In genomic region chr5:115142166-115142697, GRCm38 (mm10) we compare ENCODE assay signal across 18 mouse cellular contexts. TPM values are rescaled to one million over a fixed set of nuclear protein-coding genes. Genes with fewer than 3 reads are reported as not detected.
"Had no signal": no experiment of that assay in that cellular context is flagged by ENCODE, and none has a peak within 500 bp of the region (broad histone marks: within the 10 kb centered on the region; RNA-seq: fewer than 3 reads in every experiment).

No protein-coding gene starts in this region.

- H3K9ac ChIP-seq: lung, embryonic 14.5 days; midbrain, embryonic 12.5 days; neural tube, embryonic 12.5 days had no signal

- DNase-seq: lung, adult 18-20 months; lung, embryonic 14.5 days; lung, postnatal 10 days; lung, postnatal 4 days; midbrain, embryonic 14.5 days; right cerebral cortex, postnatal 25 days; right cerebral cortex, postnatal 4 days; spleen, adult 18-20 months; thymus, adult 18-20 months; thymus, postnatal 25 days; thymus, postnatal 4 days had no signal

- H3K27me3 ChIP-seq: neural tube, embryonic 12.5 days had no signal

- H3K4me3 ChIP-seq: midbrain, embryonic 10.5 days; midbrain, embryonic 12.5 days; neural tube, embryonic 12.5 days had no signal

- H3K9me3 ChIP-seq: midbrain, embryonic 10.5 days; midbrain, embryonic 12.5 days; neural tube, embryonic 12.5 days had no signal

- ATAC-seq: midbrain, embryonic 16.5 days had no signal

- H3K27ac ChIP-seq: midbrain, embryonic 12.5 days; neural tube, embryonic 12.5 days had no signal

- H3K4me2 ChIP-seq: lung, embryonic 14.5 days; midbrain, embryonic 12.5 days; neural tube, embryonic 12.5 days had no signal

RNA-seq across cellular contexts. Expression of gene Gm10401, which starts 44.1 kb away (rescaled TPM):
- total RNA-seq: megakaryocyte-erythroid progenitor cell, adult 5-6 weeks; neutrophil, adult 5-6 weeks had no signal
- polyA plus RNA-seq: small intestine, adult 2 months had no signal

RNA-seq across cellular contexts. Expression of gene Cabp1, which starts 51.9 kb away (rescaled TPM):
- total RNA-seq: megakaryocyte-erythroid progenitor cell, adult 5-6 weeks; neutrophil, adult 5-6 weeks had no signal
